Mouse (Mus musculus) adrenal gland, adult (tissue): Measurements from ENCODE around the gene Sco1.

Experiments
- DNase-seq, 2 experiments: peaks; one replicate each; pipeline ENCODE4 v3.0.0; 2022 to 2023; ENCODE audit warnings: low spot score in 1 of 2; ENCODE audit not compliant: inconsistent age in 2 of 2

Gene Sco1

GRCm38 (mm10) chr11:67040483-67040882, 12.0 kb upstream of the Sco1 start:
- DNase-seq, result no peak

DNA sequence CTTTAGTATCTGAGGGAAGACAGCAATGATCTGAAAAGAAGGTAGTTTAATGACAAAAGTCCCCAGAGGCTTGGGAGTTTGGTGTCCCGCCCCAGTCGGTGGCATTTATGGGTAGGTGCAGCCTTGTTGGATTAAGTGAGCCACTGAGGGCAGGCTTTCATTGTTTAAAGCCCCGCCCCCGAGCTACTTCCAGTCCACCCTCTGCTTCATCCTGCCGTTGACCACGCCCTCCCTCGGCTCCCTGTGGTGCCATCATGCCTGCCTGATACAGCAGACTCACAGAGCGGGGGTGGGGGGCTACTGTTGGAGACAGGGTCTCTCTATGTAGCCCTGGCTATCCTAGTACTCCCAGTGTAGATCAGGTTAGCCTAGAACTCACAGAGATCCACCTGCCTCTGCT, 9.5 kb upstream of the Sco1 start:
- no peak for DNase-seq

GRCm38 (mm10) chr11:67044959-67045358, 7.5 kb upstream of the Sco1 start:
- no peak for DNase-seq

DNA sequence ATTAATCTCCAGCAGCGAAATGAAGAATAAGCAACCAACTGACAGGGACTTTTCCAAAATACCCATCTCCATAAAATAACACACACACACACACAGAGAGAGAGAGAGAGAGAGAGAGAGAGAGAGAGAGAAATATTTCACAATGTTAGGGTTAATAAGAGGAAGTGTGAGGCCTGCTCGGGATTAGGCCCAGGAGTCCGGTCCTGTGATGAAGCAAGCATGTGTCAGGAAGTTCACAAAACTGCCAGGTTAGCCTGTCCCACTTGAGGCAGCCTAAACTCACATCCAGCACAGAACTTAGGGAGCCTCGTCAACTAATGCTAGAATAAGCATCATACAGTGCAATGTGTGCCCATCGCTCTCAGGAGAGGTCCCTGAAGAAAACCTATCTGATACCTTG, 5.3 kb upstream of the Sco1 start:
- peak in 1 of 2 experiments; percentile 14 for DNase-seq

DNA sequence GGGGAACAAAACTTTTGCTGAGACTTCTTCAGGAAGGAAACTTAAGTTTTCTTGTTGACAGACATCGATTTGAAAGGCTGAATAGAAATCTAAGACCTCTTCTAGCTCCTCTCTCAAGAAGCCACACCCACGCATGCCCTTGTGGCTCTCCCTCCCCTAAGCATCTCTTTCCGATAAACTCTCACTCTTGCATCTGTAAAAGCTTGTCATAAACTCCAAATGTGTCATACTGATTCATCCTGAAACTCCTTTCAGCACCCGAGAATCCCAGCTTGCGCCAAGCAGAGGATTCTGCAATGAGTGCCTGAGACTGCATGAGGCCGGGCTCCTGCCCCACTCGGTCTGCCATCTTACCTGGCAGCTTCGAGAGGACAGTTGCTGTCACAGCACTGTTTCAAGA, 4.0 kb upstream of the Sco1 start:
- DNase-seq, result peak in 1 of 2 experiments; percentile 16

DNA sequence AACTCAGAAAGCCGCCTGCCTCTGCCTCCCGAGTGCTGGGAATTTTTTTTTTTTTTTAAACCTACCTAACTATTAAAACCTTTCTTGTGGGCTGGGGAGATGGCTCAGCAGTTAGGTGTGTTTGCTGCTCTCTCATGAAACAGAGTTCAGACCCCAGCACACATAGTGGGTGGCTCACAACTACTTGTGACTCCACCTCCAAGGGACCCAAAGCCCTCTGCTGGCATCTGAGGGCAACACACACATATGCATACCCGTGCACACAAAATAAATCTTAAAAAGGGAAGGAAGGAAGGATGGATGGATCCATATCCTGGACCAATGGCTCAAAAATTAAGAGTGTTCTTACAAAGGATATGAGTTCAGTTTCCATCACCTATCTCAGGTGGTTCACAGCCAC, 3.2 kb upstream of the Sco1 start:
- no peak for DNase-seq

- DNase-seq, result no peak
Measured at GRCm38 (mm10) chr11:67051676-67052320, 672 bp upstream of the Sco1 start.

- no peak for DNase-seq
Measured at GRCm38 (mm10) chr11:67054754-67055365, 2.4 kb downstream of the Sco1 start.

DNA sequence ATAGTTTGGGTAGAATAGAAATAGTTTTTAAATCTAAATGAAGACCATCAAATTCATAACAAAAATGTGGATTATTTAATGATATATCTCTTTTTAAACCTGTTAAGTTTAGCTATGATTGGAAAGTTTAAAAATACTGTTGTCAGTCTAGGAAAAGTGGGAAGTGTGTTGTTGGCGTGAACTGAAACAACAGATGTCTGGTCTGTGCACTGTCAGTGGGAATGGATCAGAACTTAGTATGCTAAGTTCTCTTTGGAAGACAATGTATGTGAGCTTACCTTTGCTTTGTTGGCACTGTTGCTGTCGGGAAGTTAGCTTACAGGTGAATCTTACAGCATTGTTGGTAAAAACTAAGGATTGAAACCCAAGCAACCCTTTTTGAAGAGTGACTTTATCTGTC, 8.8 kb downstream of the Sco1 start:
- DNase-seq, result no peak

GRCm38 (mm10) chr11:67062726-67063125, 10.3 kb downstream of the Sco1 start:
- DNase-seq, result no peak

DNA sequence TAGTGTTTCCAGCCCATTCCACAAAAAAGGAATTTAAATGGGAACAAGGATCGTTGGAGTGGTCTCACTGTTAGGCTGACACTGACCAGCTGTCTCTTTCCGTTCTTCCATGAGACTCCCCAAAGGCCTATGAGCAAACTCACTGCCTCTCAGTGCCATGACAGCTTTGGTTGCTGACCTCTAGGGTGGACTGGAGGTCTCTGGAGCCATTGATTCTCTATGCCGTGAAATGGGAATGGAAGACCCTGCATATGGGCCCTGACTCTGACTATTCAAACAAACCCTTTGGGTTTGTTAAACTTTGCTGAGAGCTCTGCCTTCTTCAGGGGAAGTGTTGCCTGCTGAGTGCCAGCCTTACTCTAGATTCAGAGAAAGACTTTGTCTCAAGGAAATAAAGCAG, 15.3 kb downstream of the Sco1 start:
- DNase-seq, result no peak

DNA sequence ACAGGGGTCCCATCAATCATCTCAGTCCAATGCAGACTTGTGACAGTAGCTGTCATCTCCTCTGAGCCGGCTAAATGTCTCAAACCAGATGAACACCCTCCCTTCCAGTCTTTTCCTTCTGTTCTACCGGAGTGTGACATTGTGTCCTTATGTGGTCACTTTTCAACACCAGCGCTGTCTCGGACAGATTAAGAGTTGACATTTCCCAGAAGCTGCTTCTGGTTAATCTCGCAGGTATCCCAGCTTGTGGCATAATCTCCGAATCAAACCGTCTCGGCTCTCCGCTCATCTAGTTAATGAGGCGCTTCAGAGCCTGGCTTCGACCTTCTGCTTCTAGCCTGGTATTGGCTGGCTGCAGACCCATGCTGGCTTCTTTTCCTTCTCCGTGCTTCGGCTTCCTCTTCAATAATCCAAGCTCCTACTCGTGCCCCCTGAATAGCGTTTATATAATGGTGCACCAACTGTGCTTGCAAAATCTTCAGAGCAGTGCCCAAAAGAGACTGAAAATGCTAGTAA, 20.2 kb downstream of the Sco1 start:
- DNase-seq, result no peak

GRCm38 (mm10) chr11:67075036-67075435, 22.6 kb downstream of the Sco1 start:
- no peak for DNase-seq

DNA sequence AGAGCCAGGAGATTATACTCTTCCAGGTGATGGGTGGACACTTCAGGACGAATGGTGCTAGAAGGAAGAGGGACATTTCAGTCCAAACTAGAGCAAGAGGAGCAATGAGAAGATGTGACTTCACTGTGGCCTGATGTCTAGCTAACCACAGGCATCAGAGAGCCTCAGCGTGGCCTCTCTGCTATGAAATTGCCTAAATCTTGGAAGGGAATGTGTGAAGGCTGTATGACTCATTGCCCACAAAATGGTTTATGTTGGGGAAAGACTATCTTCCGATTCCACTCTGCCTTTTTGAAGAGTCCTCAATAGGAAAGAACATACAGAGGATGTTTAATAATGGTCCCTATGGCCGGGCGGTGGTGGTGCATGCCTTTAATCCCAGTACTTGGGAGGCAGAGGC, 24.3 kb downstream of the Sco1 start:
- peak in 1 of 2 experiments; percentile 31 for DNase-seq

GRCm38 (mm10) chr11:67077435-67077834, 25.0 kb downstream of the Sco1 start:
- DNase-seq, result no peak

DNA sequence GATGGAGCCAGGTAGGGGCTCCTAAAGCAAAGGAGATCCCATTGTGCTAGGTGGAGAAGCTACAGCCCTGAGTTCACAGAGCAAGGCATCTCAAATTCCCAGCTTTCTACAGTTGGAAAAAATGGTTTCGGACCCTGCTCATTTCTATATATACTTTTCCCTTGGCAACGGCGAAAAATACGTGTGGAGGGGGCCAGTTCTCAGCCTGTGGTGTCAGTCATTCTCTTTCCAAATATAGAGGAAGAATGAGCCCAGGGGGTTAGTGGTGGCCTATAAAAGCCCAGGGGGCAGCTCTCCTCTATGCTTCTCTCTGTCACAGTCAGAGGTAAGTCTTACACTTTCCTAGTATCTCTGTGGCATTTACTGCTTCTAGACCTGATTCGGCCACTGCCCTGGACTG, 25.5 kb downstream of the Sco1 start, which contains the start of gene Myh3:
Gene Myh3 (plus strand): TSS at position 301 of the 400 bp plus-strand sequence.
- no peak for DNase-seq

DNA sequence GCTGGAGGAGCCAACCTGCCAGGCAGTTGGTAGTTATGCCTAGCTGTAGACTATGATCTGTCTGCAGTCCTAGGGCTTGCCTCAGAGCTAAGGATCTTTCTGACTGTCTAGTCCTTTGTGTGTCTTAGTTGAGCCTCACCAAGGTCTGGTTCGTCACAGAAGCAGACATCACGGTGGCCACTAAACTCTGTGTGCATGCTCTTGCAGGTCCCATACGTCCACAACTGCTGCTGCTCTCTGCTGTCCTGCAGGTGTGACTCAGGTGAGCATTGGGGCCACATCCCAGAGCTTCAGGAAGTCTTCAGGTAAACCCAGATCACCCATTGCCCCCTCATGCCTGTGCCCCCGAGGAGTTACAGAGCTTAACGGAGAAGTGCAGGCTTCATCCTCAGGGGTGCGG, 26.4 kb downstream of the Sco1 start:
- no peak for DNase-seq

DNA sequence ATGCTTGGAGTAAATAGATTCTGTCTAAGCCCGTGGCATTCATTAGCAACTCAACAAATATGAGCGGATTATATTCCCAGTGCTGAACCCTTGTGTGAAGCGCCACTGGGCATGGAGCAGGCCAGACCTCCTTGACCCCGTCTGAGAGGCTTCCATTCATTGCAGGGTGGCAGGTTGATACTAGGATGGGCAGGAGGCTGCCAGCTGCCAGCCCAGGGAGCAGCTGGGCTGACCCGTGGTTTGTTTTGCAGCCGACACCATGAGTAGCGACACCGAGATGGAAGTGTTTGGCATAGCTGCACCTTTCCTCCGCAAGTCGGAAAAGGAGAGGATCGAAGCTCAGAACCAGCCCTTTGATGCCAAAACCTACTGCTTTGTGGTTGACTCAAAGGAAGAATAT, 27.3 kb downstream of the Sco1 start:
- DNase-seq, result no peak

GRCm38 (mm10) chr11:67080168-67080567, 27.7 kb downstream of the Sco1 start:
- DNase-seq, result peak; percentile 46 to 81

GRCm38 (mm10) chr11:67081125-67081649, 28.7 kb downstream of the Sco1 start:
- peak in 1 of 2 experiments; percentile 43 for DNase-seq

DNA sequence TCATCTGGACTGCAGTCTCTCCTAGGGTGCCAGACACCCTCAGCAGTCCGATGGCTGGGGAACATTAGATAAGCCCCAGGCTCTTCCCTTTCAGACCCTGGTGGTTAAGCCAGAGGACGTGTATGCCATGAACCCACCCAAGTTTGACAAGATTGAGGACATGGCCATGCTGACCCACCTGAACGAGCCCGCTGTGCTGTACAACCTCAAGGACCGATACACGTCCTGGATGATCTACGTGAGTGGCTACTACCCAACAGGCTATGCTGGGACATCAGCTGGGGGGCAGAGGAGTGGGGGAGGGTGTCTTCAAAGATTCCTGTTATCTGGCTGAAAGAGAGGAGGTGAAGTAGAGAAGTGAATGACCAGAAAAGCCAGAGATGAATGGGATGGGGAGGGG, 29.7 kb downstream of the Sco1 start:
- no peak for DNase-seq

DNA sequence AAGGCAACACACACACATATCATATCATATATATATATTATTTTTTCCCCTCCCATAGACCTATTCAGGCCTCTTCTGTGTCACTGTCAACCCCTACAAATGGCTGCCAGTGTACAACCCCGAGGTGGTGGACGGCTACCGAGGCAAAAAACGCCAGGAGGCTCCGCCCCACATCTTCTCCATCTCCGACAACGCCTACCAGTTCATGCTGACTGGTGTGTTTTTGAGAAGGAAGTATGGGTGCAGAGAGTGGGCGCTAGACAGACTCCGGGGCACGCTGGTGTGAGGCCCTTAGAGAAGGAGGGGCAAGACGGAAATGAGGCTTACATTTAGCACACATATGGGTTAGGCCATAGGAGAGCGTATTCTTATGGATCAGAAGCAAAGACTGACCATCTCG, 30.3 kb downstream of the Sco1 start:
- no peak for DNase-seq
